Mouse (Mus musculus): ENCODE measurements around the gene Cbr3. TPM values are rescaled to one million over a fixed set of nuclear protein-coding genes. Genes with fewer than 3 reads are reported as not detected.
A peak's percentile ranks its signal among the peaks of the same experiment; 100 is the strongest.
"Not testable (repeated sequence)": the region's sequence is repeated elsewhere in the genome, so short reads cannot be mapped to it uniquely, and the experiment has no call there.

Gene Cbr3
- polyA plus RNA-seq (2015; fragmentation: Nextera tagmentation; extraction: Ambion mirVana): 1.4 and 1.6 TPM in 2 replicates

DNA sequence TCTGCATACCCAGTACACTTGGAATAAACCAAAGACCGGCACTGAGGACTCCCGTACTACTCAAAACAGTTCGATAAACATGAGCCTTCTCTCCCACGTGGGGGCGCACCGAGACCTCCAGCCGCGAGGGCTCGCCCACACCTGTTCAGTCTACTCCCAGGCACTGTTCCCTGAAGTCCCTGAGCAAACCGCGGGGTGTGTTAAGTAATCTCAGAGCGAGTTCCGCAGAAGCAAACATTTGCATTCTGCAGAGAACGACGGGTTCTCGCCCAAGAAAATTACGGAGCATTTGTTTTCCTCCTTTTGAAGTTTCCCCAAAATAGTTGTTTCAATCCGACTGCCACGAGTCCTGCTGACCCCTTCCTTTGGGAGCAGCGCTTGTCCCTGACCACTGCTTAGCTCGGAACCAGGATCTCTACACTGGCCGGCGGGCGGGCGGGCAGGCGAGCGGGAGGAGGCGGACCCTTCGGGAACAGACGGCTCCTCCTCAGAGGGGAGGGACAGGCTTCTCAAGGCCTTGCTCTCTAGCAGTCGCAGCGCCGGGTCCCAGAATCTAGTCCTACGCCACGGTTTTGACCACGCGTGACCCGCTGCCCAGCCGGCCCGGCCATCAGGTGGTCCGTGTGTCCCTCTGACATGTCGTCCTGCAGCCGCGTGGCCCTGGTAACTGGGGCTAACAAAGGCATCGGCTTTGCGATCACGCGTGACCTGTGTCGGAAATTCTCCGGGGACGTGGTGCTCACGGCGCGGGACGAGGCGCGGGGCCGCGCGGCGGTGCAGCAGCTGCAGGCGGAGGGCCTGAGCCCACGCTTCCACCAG, at the start of gene Cbr3:
TSS of gene Cbr3 (plus strand) at position 527 of the 819 bp plus-strand sequence.
- peak; percentile 72 for ATAC-seq (replicated peaks)
- no peaks in the 10 kb centered on the region for H3K36me3 ChIP-seq
- H3K9ac ChIP-seq (replicated peaks): peak within 1 kb of the TSS; percentile 38
- no peak within 1 kb of the TSS for H3K27ac ChIP-seq (replicated peaks)
- H3K4me3 ChIP-seq: peak within 1 kb of the TSS; percentile 39
- WGBS: under 1% methylated on average over 63 of the region's 63 CpGs
- peaks cover 50% of the 10 kb centered on the region for H3K27me3 ChIP-seq
- H3K4me2 ChIP-seq (replicated peaks): peak within 1 kb of the TSS; percentile 64
- H3K4me1 ChIP-seq: peaks cover 19% of the 10 kb centered on the region
- no peaks in the 10 kb centered on the region for H3K9me3 ChIP-seq

DNA sequence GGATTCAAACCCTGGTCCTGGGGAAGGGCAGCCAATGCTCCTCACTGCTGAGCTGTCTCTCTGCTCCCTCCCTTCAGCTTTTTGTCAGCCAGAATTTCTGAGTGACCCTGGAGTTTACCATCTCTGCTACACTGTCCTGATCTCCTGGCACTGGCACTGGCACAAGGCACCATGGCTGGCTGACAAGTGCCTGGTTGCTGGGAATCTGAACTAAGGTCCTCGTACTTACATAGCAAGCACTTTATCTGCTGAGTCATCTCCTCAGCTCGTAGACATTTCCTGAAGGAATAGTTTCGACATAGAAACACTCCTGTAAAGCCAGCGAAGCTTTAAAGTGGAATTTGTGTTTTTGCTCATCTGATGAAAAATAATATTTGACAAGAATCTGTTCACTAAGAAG, 39.0 kb upstream of the Cbr3 start:
- no peaks in the 10 kb centered on the region for H3K4me1 ChIP-seq
- H3K4me3 ChIP-seq: no peak overlapping the region
- H3K4me2 ChIP-seq (replicated peaks): no peak overlapping the region
- H3K9me3 ChIP-seq: no peaks in the 10 kb centered on the region
- 75% methylated on average over 4 of the region's 4 CpGs for WGBS
- ATAC-seq (replicated peaks): no peak
- H3K27me3 ChIP-seq: no peaks in the 10 kb centered on the region
- H3K27ac ChIP-seq (replicated peaks): no peak overlapping the region
- no peak overlapping the region for H3K9ac ChIP-seq (replicated peaks)
- H3K36me3 ChIP-seq: no peaks in the 10 kb centered on the region

DNA sequence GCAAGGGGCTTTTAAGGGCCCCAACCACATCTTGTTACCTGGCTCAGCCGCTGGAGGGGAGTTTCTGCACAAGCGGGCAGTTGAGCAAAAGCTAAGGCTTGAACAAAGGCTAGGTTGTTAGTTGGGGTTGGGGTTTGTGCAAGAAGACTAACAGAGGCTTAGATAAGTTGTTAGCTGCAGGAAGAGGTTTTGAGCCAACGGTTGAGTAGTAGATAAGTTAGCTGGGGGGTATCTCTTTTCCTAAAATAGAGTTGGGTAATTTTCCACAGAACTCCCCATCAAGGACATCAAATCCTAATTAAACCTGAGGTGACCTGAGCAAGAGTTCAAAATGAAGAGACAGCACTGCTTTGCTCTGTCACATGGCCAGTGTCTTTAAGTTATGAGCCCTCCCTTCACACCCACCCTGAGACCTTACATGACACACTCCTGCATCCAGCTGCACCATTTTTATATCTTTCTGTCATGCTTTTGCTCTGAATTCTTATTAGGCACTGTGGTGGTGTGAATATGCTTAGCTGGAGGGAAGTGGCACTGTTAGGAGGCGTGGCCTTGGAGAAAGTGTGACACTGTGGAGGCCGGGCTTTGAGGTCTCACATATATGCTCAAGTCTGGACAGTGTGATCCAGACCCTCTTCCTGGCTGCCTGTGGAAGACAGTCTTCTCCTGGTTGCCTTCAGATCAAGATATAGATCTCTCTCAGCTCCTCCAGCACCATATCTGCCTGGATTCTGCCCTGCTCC, 34.4 kb upstream of the Cbr3 start:
- no peak overlapping the region for H3K4me3 ChIP-seq
- H3K4me1 ChIP-seq: no peaks in the 10 kb centered on the region
- 83% methylated on average over 5 of the region's 5 CpGs for WGBS
- H3K36me3 ChIP-seq: no peaks in the 10 kb centered on the region
- no peak overlapping the region for H3K27ac ChIP-seq (replicated peaks)
- H3K9ac ChIP-seq (replicated peaks): no peak overlapping the region
- no peak overlapping the region for H3K4me2 ChIP-seq (replicated peaks)
- H3K27me3 ChIP-seq: no peaks in the 10 kb centered on the region
- no peaks in the 10 kb centered on the region for H3K9me3 ChIP-seq
- ATAC-seq (replicated peaks): no peak

DNA sequence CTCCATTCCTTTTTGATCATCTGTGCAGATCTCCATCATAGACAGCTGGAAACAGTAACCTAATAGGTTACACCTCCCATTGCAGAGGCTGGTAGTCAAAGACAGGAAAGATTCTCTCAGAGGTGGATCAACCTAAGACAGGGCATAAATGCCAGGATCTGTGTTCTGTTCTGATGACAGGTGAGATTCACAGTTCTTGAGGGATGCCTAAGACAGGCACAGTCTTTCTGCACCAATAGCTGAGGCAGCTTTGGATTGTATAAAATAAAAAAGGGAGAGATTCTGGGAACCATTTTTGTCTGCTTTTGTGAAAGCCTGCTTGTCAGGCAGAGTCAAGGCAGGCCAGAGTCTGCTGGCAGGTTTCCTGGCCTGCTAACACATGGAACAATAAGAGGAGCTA, 15.0 kb upstream of the Cbr3 start:
- no peak overlapping the region for H3K9ac ChIP-seq (replicated peaks)
- H3K4me2 ChIP-seq (replicated peaks): no peak overlapping the region
- no peaks in the 10 kb centered on the region for H3K4me1 ChIP-seq
- no peaks in the 10 kb centered on the region for H3K27me3 ChIP-seq
- 0 out of 2 replicates have a peak, but pooled peaks cover 12% of the 10 kb centered on the region for H3K9me3 ChIP-seq
- ATAC-seq (replicated peaks): no peak
- no peaks in the 10 kb centered on the region for H3K36me3 ChIP-seq
- no peak overlapping the region for H3K27ac ChIP-seq (replicated peaks)
- H3K4me3 ChIP-seq: no peak overlapping the region

DNA sequence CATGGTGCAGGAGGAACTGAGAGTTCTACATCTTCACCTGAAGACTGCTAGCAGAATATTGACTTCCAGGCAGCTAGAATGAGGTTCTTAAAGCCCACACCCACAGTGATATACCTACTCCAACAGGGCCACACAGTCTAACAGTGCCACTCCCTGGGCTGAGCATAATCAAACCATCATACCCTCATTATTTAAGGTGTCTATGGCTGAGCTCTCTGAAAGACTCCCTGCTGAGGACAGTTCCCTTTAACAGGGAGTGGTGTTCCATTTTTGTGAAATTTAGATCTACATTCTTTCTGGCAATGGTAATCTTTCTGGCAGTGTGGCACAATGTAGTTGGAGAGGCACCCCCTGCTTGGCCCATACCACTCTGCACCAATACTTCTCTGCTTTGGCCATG, 13.5 kb upstream of the Cbr3 start:
- H3K36me3 ChIP-seq: no peaks in the 10 kb centered on the region
- ATAC-seq (replicated peaks): no peak
- no peak overlapping the region for H3K27ac ChIP-seq (replicated peaks)
- H3K9me3 ChIP-seq: 0 out of 2 replicates have a peak, but pooled peaks cover 12% of the 10 kb centered on the region
- no peak overlapping the region for H3K9ac ChIP-seq (replicated peaks)
- H3K4me3 ChIP-seq: no peak overlapping the region
- no peak overlapping the region for H3K4me2 ChIP-seq (replicated peaks)
- no peaks in the 10 kb centered on the region for H3K4me1 ChIP-seq
- H3K27me3 ChIP-seq: no peaks in the 10 kb centered on the region

DNA sequence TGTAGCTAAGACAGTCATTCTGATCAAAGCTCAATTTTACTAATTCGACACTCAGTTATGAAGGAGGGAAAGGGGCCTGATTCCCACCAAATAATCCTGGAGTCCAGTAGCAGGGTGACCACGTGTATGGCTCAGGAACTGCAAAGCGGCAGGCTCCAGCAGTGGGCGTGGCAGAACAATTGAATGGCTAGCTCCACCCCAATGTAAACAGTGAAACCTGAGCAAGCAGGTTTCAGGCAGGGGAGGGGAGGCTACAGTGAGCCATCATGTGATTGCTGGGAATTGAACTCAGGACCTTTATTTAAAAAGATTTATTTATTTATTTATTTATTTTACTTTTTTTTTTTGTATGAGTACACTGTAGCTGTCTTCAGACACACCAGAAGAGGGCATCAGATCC, 12.5 kb upstream of the Cbr3 start:
- H3K4me3 ChIP-seq; H3K9ac ChIP-seq (replicated peaks); H3K27me3 ChIP-seq; H3K27ac ChIP-seq (replicated peaks); H3K36me3 ChIP-seq; H3K4me1 ChIP-seq; ATAC-seq (replicated peaks); H3K4me2 ChIP-seq (replicated peaks): not testable (repeated sequence)
- H3K9me3 ChIP-seq: 0 out of 2 replicates have a peak, but pooled peaks cover 12% of the 10 kb centered on the region
- 35% methylated on average over 4 of the region's 4 CpGs for WGBS

DNA sequence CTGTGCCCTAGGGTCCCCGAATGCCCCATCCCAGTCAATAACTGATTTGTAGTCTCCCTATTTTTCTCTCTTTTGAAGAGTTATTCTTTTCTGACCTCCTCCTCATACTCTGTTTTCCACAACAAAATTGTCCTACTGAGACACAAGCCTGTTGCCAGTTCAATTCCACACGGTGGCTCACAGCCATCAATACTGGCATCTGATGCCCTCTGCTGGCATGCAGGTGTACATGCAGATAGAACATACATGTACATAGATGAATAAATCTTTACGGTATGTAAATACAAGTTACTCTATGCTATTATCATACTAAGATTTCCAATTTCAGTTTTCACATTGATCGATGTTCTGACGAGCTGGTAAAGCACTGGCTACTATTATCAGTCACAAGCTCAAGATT, 12.0 kb upstream of the Cbr3 start:
- WGBS: 93% methylated on average over 5 of the region's 5 CpGs
- H3K4me2 ChIP-seq (replicated peaks): no peak overlapping the region
- H3K4me1 ChIP-seq: no peaks in the 10 kb centered on the region
- no peaks in the 10 kb centered on the region for H3K36me3 ChIP-seq
- H3K27ac ChIP-seq (replicated peaks): no peak overlapping the region
- no peak overlapping the region for H3K9ac ChIP-seq (replicated peaks)
- no peak overlapping the region for H3K4me3 ChIP-seq
- ATAC-seq (replicated peaks): no peak
- no peaks in the 10 kb centered on the region for H3K27me3 ChIP-seq
- 0 out of 2 replicates have a peak, but pooled peaks cover 12% of the 10 kb centered on the region for H3K9me3 ChIP-seq

DNA sequence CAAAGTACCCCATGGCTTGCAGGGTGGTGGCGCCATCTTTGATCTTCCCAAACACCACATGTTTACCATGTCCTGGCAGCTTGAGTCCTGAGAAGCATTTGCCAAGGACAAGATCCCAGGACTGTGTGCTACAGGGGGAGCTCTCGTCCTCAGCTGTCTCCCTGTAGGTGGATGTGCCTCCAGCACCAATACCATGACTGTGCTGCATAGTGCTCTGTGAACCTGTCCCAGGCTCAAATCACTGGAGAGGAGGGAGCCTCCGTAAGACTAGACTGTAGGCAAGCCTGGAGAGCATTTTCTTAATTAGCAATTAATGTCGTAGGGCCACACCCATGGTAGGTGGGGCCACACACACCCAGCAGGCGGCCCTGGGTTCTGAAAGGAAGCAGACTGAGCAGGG, 6.6 kb upstream of the Cbr3 start:
- peaks cover 8% of the 10 kb centered on the region for H3K27me3 ChIP-seq
- H3K36me3 ChIP-seq: no peaks in the 10 kb centered on the region
- no peaks in the 10 kb centered on the region for H3K9me3 ChIP-seq
- H3K4me2 ChIP-seq (replicated peaks): no peak overlapping the region
- 84% methylated on average over 5 of the region's 5 CpGs for WGBS
- H3K4me1 ChIP-seq: no peaks in the 10 kb centered on the region
- H3K4me3 ChIP-seq: no peak overlapping the region
- no peak overlapping the region for H3K9ac ChIP-seq (replicated peaks)
- H3K27ac ChIP-seq (replicated peaks): no peak overlapping the region
- ATAC-seq (replicated peaks): no peak

DNA sequence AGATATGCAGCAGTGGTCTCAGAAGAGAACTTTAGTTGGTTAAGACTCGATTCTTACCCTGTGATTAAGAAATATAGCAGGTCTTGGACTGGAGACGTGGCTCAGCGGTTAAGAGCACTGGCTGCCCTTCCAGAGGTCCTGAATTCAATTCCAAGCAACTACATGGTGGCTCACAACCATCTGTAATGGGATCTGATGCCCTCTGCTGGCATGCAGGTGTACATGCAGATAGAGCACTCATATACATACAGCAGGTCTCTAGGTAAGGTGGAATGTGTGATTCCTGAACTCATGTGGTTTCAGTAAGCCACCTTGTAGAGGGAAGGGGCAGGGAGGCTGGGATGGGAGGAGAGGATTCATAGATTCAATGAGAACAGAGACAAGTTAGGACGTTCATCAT, 4.8 kb upstream of the Cbr3 start:
- 83% methylated on average over 4 of the region's 4 CpGs for WGBS
- H3K27ac ChIP-seq (replicated peaks): no peak overlapping the region
- no peaks in the 10 kb centered on the region for H3K9me3 ChIP-seq
- no peaks in the 10 kb centered on the region for H3K36me3 ChIP-seq
- peaks cover 27% of the 10 kb centered on the region for H3K27me3 ChIP-seq
- no peak overlapping the region for H3K4me2 ChIP-seq (replicated peaks)
- peaks cover 8% of the 10 kb centered on the region for H3K4me1 ChIP-seq
- no peak for ATAC-seq (replicated peaks)
- no peak overlapping the region for H3K4me3 ChIP-seq
- no peak overlapping the region for H3K9ac ChIP-seq (replicated peaks)

DNA sequence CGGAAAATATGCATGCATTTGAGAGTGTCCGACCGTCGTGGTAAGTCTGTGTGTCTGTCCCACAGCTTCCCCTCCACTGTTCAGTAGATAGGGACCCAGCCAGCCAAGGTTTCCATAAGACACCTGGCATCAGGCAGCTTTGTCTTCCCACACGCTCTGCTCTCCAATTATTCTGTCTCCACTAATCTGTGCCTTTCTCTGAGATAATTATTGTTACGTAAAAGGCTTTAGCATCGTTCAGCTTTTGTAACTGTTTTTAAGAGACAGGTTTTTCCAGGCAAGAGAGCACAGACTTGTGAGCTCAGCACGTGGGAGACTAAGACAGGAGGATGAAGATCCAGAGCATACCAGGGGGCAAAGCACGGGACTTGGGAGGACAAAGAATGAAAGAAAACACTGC, 3.9 kb upstream of the Cbr3 start:
- ATAC-seq (replicated peaks): no peak
- H3K27ac ChIP-seq (replicated peaks): no peak overlapping the region
- H3K4me2 ChIP-seq (replicated peaks): no peak overlapping the region
- H3K4me3 ChIP-seq: no peak overlapping the region
- H3K36me3 ChIP-seq: no peaks in the 10 kb centered on the region
- peaks cover 35% of the 10 kb centered on the region for H3K27me3 ChIP-seq
- 42% methylated on average over 9 of the region's 9 CpGs for WGBS
- H3K4me1 ChIP-seq: peaks cover 18% of the 10 kb centered on the region
- H3K9ac ChIP-seq (replicated peaks): no peak overlapping the region
- H3K9me3 ChIP-seq: no peaks in the 10 kb centered on the region

DNA sequence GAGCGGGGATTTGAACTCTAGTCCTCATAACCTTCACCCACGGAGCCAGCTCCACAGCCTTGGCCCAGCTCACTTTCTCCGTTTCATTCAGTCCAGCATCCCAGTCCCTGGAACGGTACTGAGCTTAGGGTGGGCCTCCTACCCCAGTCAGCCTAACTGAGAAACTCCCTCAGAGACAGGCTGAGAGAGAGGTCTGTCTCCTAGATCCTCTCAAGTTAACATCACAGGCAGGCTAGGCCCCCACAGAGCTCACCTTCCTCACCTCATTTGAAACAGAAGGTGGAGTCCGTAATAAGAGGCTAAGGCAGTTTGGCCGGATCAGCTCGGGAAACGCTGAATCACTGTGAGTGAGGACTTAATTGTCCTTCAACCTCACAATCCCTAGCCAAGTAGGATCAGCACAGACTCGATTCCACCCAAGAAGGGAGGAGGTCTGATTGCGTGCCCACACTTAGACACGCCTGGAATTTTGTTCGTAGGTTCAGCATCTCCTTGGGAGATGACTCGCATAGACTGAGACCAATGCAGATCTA, 793 bp upstream of the Cbr3 start:
- WGBS: 27% methylated on average over 13 of the region's 13 CpGs
- Histone ChIP-seq H3K4me3 (no peak overlapping the region; the same call in 1 of the 2 replicates), H3K36me3 (no peaks in the 10 kb centered on the region), H3K4me2 (replicated peaks) (peak overlapping the region; percentile 64; the same call in 1 of the 2 replicates), H3K27me3 (peaks cover 50% of the 10 kb centered on the region), H3K9me3 (no peaks in the 10 kb centered on the region), H3K4me1 (peaks cover 19% of the 10 kb centered on the region), H3K27ac (replicated peaks) (no peak overlapping the region), H3K9ac (replicated peaks) (no peak overlapping the region)
- ATAC-seq (replicated peaks): peak; percentile 11

DNA sequence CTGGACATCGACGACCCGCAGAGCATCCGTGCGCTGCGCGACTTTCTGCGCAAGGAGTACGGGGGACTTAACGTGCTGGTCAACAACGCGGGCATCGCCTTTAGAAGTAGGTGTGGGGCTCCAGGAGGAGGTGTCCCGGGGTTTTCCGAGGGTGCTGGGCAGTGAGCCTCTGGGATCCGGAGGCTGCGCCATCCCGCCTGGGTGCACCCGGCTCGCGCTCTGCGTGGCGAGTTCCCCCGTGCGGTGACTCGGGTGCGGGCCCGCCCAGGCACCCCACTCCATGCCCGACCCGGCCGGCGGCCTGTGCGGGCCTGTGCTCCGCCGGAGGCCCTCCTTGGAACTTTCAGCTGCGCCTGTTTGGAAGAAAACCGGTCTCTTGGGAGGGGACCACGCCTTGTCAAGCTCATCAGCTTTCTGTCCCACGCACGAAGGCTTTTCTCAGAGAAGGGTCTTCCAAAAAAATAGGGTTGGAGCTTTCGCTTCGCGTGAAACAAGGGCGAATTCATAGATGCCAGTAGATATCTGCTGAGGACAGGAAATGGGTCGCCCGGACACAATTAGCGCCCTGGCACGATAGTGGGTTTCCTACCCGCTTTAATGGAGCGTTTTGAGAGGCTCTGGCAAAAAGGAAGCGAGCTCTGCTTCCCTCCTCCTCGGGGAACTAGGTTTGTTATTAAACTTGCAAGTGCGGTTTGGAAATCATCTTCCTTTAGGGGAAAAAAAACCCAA, 657 bp downstream of the Cbr3 start:
- H3K4me3 ChIP-seq: peak overlapping the region; percentile 39
- ATAC-seq (replicated peaks): peak; percentile 35

More for the DNA sequence above, 657 bp downstream of the Cbr3 start:
- H3K36me3 ChIP-seq: no peaks in the 10 kb centered on the region
- peaks cover 50% of the 10 kb centered on the region for H3K27me3 ChIP-seq
- no peak overlapping the region for H3K27ac ChIP-seq (replicated peaks)
- peaks cover 19% of the 10 kb centered on the region for H3K4me1 ChIP-seq
- H3K9ac ChIP-seq (replicated peaks): peak overlapping the region; percentile 38
- peak overlapping the region; percentile 64 for H3K4me2 ChIP-seq (replicated peaks)
- WGBS: 1% methylated on average over 53 of the region's 53 CpGs
- no peaks in the 10 kb centered on the region for H3K9me3 ChIP-seq

Data from forebrain, embryonic 15.5 days (tissue).